Mouse (Mus musculus) cerebellum, adult 2 months (tissue): ENCODE results near the gene Mob1b. TPM values are rescaled to one million over a fixed set of nuclear protein-coding genes. Genes with fewer than 3 reads are reported as not detected.
A peak's percentile ranks its signal among the peaks of the same experiment; 100 is the strongest.

ENCODE experiments used
- DNase-seq, 2 experiments: peaks; one replicate each; pipeline ENCODE4 v3.0.0; 2021
- H3K27ac ChIP-seq: fragments of 200-500 bp; 2 replicates; pipeline ENCODE4 v1.5.1; 2012; ENCODE audit warnings: low read length, control low read depth, inconsistent platforms; ENCODE audit not compliant: insufficient read depth
- H3K27me3 ChIP-seq: fragments of 200-500 bp; 2 replicates; pipeline ENCODE4 v1.6.1; 2012; ENCODE audit warnings: inconsistent platforms, mild to moderate bottlenecking, low read length, moderate library complexity; ENCODE audit not compliant: control insufficient read depth, insufficient read depth
- H3K4me1 ChIP-seq: fragments of 200-500 bp; 2 replicates; pipeline ENCODE4 v1.6.1; 2011; ENCODE audit warnings: low read length; ENCODE audit not compliant: control insufficient read depth, insufficient read depth
- H3K4me3 ChIP-seq: fragments of 200-500 bp; replicated peaks from 2 replicates; pipeline ENCODE3; 2011; ENCODE audit warnings: mild to moderate bottlenecking, low read depth, low read length, control low read depth; ENCODE audit not compliant: insufficient read depth
- CTCF ChIP-seq: fragments of 200-500 bp; IDR thresholded peaks from 2 replicates; pipeline ENCODE4 v1.5.1; 2011; ENCODE audit warnings: low read depth, mild to moderate bottlenecking, control low read depth, low read length, moderate library complexity, borderline replicate concordance; ENCODE audit not compliant: insufficient read depth
- POLR2A ChIP-seq: fragments of 200-500 bp; IDR thresholded peaks from 2 replicates; pipeline ENCODE4 v1.6.1; 2011; ENCODE audit warnings: low read length, control low read depth, borderline replicate concordance; ENCODE audit not compliant: insufficient read depth
- WGBS: fragments of 180-500 bp; shearing (Covaris S2); methylation state at CpG from one replicate; pipeline ENCODE4 v1.1.7; 2018; 5-methylcytosine and 5-hydroxymethylcytosine counted together
- polyA plus RNA-seq: library from polyadenylated mRNA; depleted of rRNA; stranded (reverse); fragments of >200 nt; gene quantifications from 2 replicates; pipeline ENCODE4 v1.2.3, GENCODE M21; 2012; rRNA removed

Gene Mob1b
- polyA plus RNA-seq, 1 experiment: 11.9 TPM

DNA sequence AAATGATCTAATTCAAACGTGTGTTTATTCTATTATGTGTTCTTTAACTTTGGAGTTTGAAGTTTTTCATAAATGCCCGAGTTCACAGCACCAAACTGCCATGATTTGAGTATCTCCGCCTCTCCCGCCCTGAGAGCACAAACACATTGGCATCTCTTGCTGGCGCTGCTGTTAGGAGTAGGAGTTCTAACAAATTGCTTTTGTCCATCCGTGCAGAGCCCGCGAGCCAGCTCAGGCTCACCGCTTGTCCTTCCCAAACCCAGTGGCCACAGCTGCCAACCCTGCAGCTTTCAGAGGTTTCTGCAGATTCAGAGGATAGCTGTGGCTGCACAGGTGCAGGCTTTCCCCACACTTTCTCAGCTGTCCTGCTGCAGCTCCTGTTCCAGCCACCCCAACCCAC is 86.7 kb downstream of the Mob1b start:
- H3K27me3 ChIP-seq: no peaks in the 10 kb centered on the region
- 12% methylated on average over 9 of the region's 9 CpGs for WGBS
- TF ChIP-seq POLR2A (no peak), CTCF (no peak)
- peak; percentile 51 to 52 for DNase-seq
- H3K27ac ChIP-seq: peak overlapping the region; percentile 29
- peaks cover 45% of the 10 kb centered on the region for H3K4me1 ChIP-seq
- H3K4me3 ChIP-seq: no peak overlapping the region

DNA sequence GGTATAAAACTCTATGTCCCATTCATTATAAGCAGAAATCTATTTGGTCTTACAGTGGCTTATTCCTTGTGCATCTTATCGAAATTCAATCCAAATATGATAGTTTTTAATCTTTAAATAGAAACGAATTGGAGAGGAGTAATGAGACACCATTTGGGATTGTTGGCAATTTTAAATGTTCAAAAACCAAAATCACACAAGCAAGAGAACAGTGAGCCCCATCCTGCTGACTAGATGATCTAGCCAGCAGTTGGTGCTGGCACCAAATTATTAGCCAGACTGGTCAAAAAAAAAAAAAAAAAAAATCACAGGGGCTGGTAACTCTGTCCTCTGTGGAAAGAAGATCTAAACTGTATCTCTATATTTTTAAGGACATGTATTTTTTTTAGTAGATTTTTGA is 92.5 kb downstream of the Mob1b start:
- peak; percentile 38 to 86 for DNase-seq
- no peaks in the 10 kb centered on the region for H3K27me3 ChIP-seq
- H3K4me3 ChIP-seq: no peak overlapping the region
- H3K27ac ChIP-seq: peak overlapping the region; percentile 94; the same call in 1 of the 2 replicates
- 9% methylated on average over 2 of the region's 2 CpGs for WGBS
- no peak for TF ChIP-seq CTCF
- TF ChIP-seq POLR2A: no peak
- peaks cover 34% of the 10 kb centered on the region for H3K4me1 ChIP-seq

Other genes with a start within 250 kb of the Mob1b start
- gene Enam, start 232.9 kb upstream of the Mob1b start, polyA plus RNA-seq: not detected in 2 replicates
- gene Jchain, start 193.0 kb upstream of the Mob1b start, polyA plus RNA-seq: 0.68 and 0.84 TPM in 2 replicates
- 25.9 and 29.9 TPM in 2 replicates for gene Utp3, start 166.4 kb upstream of the Mob1b start, polyA plus RNA-seq
- gene Rufy3, start 155.8 kb upstream of the Mob1b start, polyA plus RNA-seq: 130 and 139 TPM in 2 replicates
- gene Grsf1, start 44.7 kb upstream of the Mob1b start, polyA plus RNA-seq: 113 and 120 TPM in 2 replicates
- gene Dck, start 44.1 kb downstream of the Mob1b start, polyA plus RNA-seq: 16.6 and 17.3 TPM in 2 replicates
- 114 and 118 TPM in 2 replicates for gene Slc4a4, start 166.0 kb downstream of the Mob1b start, polyA plus RNA-seq